Mouse (Mus musculus) liver, embryonic 16.5 days (tissue): ENCODE measurements around the gene Zc3h15. TPM values are rescaled to one million over a fixed set of nuclear protein-coding genes. Genes with fewer than 3 reads are reported as not detected.

Experiments used
- ATAC-seq: fragments of 200-750 bp; cut with Nextera tagmentation; 2 replicates; pipeline ENCODE4 v1.8.0; 2017; ENCODE audit warnings: low read depth, mild to moderate bottlenecking, moderate number of reproducible peaks, moderate library complexity
- H3K27ac ChIP-seq: fragments of 300-500 bp; sonication (generic); 2 replicates; pipeline ENCODE4 v1.5.1; 2014; ENCODE audit warnings: mild to moderate bottlenecking, low read length
- H3K27me3 ChIP-seq: fragments of 300-500 bp; sonication (generic); 2 replicates; pipeline ENCODE4 v1.6.1; 2014; ENCODE audit warnings: low read depth, low read length, mixed read lengths; ENCODE audit not compliant: control insufficient read depth, insufficient read depth
- H3K36me3 ChIP-seq: fragments of 300-500 bp; sonication (generic); 2 replicates; pipeline ENCODE4 v1.6.1; 2014; ENCODE audit warnings: mild to moderate bottlenecking; ENCODE audit not compliant: control insufficient read depth, insufficient read depth
- H3K4me1 ChIP-seq: fragments of 300-500 bp; sonication (generic); 2 replicates; pipeline ENCODE4 v1.6.1; 2014; ENCODE audit warnings: low read depth, low read length, mixed read lengths; ENCODE audit not compliant: control insufficient read depth
- H3K4me2 ChIP-seq: fragments of 300-500 bp; sonication (generic); 2 replicates; pipeline ENCODE4 v1.6.1; 2014; ENCODE audit warnings: low read depth, low read length, mixed read lengths
- H3K4me3 ChIP-seq: fragments of 300-500 bp; sonication (generic); 2 replicates; pipeline ENCODE4 v1.5.1; 2014; ENCODE audit warnings: low read depth, mild to moderate bottlenecking, low read length
- H3K9ac ChIP-seq: fragments of 300-500 bp; sonication (generic); 2 replicates; pipeline ENCODE4 v1.6.1; 2014; ENCODE audit warnings: low read depth, low read length
- H3K9me3 ChIP-seq: fragments of 300-500 bp; sonication (generic); replicated peaks from 2 replicates; pipeline ENCODE4 v1.6.1; 2016; ENCODE audit warnings: low read length; ENCODE audit not compliant: control insufficient read depth
- WGBS: fragments of 180-500 bp; shearing (Covaris S2); extraction: QIAGEN DNeasy Blood & Tissue Kit; methylation state at CpG from one replicate; pipeline ENCODE4 v1.1.7; 2014; ENCODE audit not compliant: insufficient replicate concordance; 5-methylcytosine and 5-hydroxymethylcytosine counted together
- polyA plus RNA-seq: library from polyadenylated mRNA; unstranded; fragments of >200 nt; fragmentation: Nextera tagmentation; extraction: Ambion mirVana; gene quantifications from 2 replicates; pipeline ENCODE4 v1.2.1, GENCODE M21; 2015

The Zc3h15 gene
- polyA plus RNA-seq, 1 experiment from 2014 or later, result 38.9 TPM

DNA sequence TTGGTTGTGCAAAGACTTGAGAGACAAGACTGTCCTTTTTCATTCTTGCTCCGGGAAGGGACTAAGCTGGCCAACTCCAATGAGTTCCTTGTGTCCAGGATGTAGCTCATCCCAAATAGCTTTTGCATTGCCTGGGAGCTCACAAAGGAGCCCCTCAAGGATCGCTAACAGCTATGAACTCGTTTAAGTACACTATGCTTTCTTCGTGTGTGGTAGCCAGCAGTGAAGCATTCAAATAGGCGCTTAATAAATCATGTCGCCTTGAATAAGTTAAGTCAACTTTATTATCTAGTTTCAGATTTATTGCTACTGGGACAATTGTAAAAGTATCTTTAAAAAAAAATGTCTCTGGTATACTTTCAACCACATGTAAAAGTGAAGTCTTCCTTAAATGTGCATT, 37.5 kb downstream of the Zc3h15 start:
- 67% methylated on average over 6 of the region's 6 CpGs for WGBS
- Histone ChIP-seq H3K9ac (no peak overlapping the region), H3K9me3 (no peaks in the 10 kb centered on the region), H3K4me3 (no peak overlapping the region), H3K4me1 (no peaks in the 10 kb centered on the region), H3K27ac (no peak overlapping the region), H3K4me2 (no peak overlapping the region), H3K27me3 (no peaks in the 10 kb centered on the region), H3K36me3 (no peaks in the 10 kb centered on the region)
- ATAC-seq, result no peak

DNA sequence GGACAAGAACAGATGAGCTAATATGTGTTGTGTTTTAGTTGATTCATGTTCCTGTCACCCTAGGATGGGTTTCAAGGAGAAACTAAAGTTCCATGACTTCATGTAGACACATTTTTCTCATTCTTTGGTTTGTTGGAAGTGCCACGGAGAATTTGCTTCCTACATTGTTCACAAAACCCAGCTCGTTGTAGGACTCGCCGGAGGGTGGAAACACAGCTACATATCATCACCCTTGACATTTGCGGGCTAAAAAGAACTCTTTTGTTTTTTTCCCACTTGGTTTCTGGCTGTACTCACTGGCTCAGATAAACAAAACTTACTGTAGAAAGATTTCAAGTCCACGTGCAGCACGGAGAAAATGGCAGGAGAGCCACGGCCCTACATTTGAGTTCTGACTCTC, 38.0 kb downstream of the Zc3h15 start:
- no peaks in the 10 kb centered on the region for H3K9me3 ChIP-seq
- H3K4me2 ChIP-seq, result no peak overlapping the region
- no peak overlapping the region for H3K4me3 ChIP-seq
- H3K36me3 ChIP-seq, result no peaks in the 10 kb centered on the region
- ATAC-seq, result no peak
- H3K27ac ChIP-seq, result no peak overlapping the region
- no peaks in the 10 kb centered on the region for H3K4me1 ChIP-seq
- 50% methylated on average over 8 of the region's 8 CpGs for WGBS
- H3K27me3 ChIP-seq, result no peaks in the 10 kb centered on the region
- H3K9ac ChIP-seq, result no peak overlapping the region

DNA sequence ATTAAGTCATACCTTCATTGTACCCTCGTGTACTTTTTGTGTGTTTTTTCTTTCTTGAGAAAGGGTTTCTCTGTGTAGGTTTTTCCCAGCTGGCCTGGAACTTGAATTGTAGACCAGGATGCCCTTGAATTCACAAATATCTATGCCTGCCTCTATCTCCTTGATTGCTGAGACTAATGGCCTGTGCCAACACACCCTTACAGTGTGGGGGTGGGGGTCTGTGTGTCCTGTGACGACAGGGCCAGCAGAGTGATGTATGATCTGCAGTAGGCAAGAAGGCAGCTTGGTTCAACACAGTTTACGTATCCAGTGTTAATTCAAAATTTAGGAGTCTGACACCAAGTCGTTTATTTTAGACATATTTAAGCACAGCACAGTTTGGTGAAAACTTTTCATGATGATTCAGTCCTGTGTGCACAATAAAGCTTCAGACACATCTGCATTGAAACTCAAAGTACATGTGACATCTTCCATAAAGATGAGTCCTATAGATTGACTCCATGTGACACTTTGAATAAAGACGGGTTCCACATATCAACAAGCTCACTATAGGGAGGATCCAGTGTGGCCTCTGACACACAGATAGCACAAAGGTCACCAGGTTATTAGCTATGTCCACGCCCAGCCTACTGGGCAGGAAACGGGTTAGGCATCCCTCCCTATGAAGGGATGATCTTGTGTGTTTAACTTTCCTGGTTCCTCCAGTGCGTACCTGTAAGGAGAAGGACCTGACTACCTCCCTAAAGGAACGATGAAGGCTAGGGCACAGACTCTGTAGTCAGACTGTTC, 39.7 kb downstream of the Zc3h15 start:
- WGBS, result 57% methylated on average over 9 of the region's 9 CpGs
- ATAC-seq, result no peak

DNA sequence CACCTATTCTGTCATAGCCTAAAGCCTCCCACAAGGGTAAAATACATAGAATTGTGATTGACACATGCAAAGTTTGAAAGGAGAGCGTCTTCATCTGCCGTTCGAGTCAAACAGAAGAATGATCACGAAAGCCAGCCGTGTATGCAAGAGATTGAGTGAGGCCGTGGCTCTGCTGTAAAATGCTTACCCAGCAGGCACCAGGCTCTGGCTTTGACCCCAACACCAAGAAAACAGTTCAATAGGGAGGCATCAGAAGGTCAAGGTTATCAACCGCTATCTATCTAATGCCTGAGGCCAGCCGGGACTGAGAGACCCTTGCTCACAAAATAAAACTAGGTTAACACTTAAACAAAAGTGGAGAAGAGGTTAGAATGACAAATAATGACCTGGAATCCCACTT, 40.5 kb downstream of the Zc3h15 start:
- no peaks in the 10 kb centered on the region for H3K4me1 ChIP-seq
- H3K27me3 ChIP-seq, result no peaks in the 10 kb centered on the region
- no peak overlapping the region for H3K9ac ChIP-seq
- no peak overlapping the region for H3K27ac ChIP-seq
- H3K4me3 ChIP-seq, result no peak overlapping the region
- no peak for ATAC-seq
- H3K36me3 ChIP-seq, result no peaks in the 10 kb centered on the region
- 66% methylated on average over 8 of the region's 8 CpGs for WGBS
- H3K4me2 ChIP-seq, result no peak overlapping the region
- H3K9me3 ChIP-seq, result no peaks in the 10 kb centered on the region

More for the DNA sequence above, 39.7 kb downstream of the Zc3h15 start:
- Histone ChIP-seq H3K36me3 (no peaks in the 10 kb centered on the region), H3K27me3 (no peaks in the 10 kb centered on the region), H3K9ac (no peak overlapping the region), H3K4me2 (no peak overlapping the region), H3K27ac (no peak overlapping the region), H3K4me3 (no peak overlapping the region), H3K9me3 (no peaks in the 10 kb centered on the region), H3K4me1 (no peaks in the 10 kb centered on the region)

DNA sequence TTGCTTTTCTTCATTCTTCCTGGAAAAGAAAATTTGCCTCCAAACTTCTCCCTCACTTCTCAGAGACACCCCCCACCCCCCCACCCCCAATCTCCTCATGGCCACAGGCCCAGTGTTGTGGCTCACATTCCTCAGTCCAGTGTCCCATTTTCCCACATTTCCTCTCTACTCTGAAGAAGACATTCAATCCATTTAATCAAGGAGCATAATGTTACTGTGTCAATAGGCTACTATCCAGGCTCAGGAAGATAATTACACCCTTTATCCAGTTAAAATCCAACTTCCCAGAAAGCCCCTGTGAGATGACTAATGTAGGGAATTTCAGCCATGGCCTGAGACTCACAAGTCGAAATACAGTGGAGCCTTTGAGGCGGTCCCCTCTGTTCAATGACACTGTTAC, 46.1 kb downstream of the Zc3h15 start:
- no peak overlapping the region for H3K9ac ChIP-seq
- 39% methylated on average over 2 of the region's 2 CpGs for WGBS
- no peak overlapping the region for H3K27ac ChIP-seq
- no peaks in the 10 kb centered on the region for H3K4me1 ChIP-seq
- no peak overlapping the region for H3K4me3 ChIP-seq
- H3K4me2 ChIP-seq, result no peak overlapping the region
- no peaks in the 10 kb centered on the region for H3K9me3 ChIP-seq
- no peak for ATAC-seq
- H3K27me3 ChIP-seq, result no peaks in the 10 kb centered on the region
- no peaks in the 10 kb centered on the region for H3K36me3 ChIP-seq

DNA sequence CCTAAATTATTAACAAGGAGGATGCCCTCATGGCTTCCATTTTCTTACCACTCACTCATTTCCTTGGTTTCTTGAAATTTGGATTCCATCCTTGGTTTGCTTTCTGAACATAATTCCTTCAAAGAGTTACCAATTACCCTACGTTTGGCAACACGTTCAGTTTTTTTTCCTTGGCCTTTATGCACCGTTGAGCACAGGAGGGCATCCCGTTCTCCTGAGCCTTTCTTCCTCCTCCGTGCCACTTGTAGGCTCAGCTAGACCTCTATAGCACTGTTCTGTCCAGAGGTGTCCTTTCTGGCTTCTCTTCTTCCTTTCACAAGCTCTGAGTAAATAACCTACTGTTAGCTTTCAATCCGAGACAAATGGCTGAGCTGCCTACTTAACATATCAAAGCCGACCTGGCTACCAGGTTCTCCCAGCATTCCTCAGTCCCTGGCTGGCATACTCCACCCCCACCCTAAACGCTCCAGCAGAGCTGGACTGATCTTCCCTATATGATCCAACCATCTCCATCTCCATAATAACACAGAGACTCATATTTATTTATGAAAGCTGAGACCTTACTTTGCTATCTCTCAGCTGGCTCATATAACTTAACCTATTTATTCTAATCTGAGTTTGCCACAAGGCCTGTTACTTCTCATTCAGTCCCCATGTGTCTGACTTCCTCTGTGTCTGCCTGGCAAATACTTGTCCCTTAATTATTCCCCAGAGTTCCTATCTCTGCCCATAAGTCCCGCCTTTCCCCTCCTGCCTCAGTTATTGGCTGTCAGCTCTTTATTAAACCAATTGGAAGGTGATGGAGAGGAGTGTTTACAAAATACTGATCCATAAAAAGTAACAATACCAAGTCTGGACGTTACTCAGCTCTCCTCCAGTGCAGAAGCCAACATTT, 48.7 kb downstream of the Zc3h15 start:
- no peaks in the 10 kb centered on the region for H3K27me3 ChIP-seq
- WGBS, result 44% methylated on average over 10 of the region's 10 CpGs
- H3K9me3 ChIP-seq, result no peaks in the 10 kb centered on the region
- H3K9ac ChIP-seq, result no peak overlapping the region
- no peaks in the 10 kb centered on the region for H3K36me3 ChIP-seq
- H3K27ac ChIP-seq, result no peak overlapping the region
- no peak overlapping the region for H3K4me2 ChIP-seq
- no peak for ATAC-seq
- H3K4me1 ChIP-seq, result no peaks in the 10 kb centered on the region
- H3K4me3 ChIP-seq, result no peak overlapping the region

DNA sequence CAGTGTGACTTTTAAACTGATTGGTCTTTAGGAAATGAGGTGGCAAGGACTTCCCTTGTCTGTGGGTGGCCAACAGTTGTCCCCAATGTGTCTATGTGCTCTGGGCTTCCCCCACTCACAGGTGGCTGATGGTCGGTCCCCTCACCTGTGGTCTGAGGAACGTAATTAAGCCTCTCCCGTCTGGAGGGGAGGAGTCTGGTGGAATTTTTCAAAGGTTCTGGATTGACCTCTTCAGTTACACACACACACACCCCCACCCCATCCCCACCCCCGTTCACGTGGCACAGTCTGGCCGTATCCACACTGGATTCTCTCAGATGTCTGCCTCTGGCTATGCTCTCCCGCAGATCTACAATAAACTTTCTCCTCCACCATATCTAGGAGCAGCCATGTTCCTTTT, 49.8 kb downstream of the Zc3h15 start:
- ATAC-seq, result no peak
- WGBS, result 66% methylated on average over 7 of the region's 7 CpGs
- Histone ChIP-seq H3K4me1 (no peaks in the 10 kb centered on the region), H3K9ac (no peak overlapping the region), H3K9me3 (no peaks in the 10 kb centered on the region), H3K36me3 (no peaks in the 10 kb centered on the region), H3K4me3 (no peak overlapping the region), H3K27me3 (no peaks in the 10 kb centered on the region), H3K27ac (no peak overlapping the region), H3K4me2 (no peak overlapping the region)

DNA sequence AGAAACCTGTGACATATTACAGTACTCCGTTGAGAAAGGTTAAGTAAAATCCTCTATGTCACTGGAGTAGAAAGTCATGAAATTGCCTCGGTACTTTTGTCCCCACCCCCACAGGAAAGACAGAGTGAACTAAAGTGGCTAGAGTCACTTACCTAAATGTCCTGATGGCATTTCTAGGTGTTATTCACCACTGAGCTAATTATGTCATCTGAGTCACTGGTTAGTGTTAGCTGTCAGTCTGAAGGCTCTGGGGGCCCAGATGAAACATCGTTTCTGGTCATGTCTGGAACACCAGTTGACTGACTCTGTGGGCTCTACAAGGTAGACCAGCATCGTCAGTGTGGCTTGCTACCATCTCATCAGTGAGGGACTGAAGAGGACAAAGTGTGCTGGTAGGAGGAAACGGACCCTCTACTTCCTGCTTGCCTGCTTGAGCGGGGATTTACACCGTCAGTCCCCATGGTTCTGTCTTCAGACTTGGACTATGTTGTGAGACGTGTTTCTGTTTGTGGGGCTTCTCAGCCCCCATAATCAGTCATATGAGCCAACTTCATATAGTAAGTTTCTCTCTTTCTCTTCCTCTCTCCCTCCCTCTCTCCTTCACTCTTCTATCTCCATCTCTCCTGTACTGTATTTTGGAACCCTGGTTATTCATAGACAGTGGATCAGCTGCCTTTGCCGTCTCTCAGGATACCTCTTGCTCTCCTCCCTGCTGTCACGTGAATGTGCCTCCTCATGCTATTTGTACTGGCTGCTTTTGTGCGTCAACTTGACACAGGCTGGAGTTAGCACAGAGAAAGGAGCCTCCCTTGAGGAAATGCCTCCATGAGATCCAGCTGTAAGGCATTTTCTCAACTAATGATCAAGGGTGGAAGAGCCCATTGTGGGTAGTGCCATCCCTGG, 51.4 kb downstream of the Zc3h15 start:
- H3K4me2 ChIP-seq, result no peak overlapping the region
- 52% methylated on average over 11 of the region's 11 CpGs for WGBS
- no peaks in the 10 kb centered on the region for H3K36me3 ChIP-seq
- no peaks in the 10 kb centered on the region for H3K4me1 ChIP-seq
- no peak overlapping the region for H3K9ac ChIP-seq
- H3K9me3 ChIP-seq, result no peaks in the 10 kb centered on the region
- ATAC-seq, result no peak
- no peaks in the 10 kb centered on the region for H3K27me3 ChIP-seq
- no peak overlapping the region for H3K4me3 ChIP-seq
- H3K27ac ChIP-seq, result no peak overlapping the region
